Mouse (Mus musculus) liver, postnatal 0 days (tissue): ENCODE measurements around the gene Pced1b. TPM values are rescaled to one million over a fixed set of nuclear protein-coding genes. Genes with fewer than 3 reads are reported as not detected.

ENCODE experiments used
- ATAC-seq: fragments of 200-750 bp; cut with Nextera tagmentation; 2 replicates; pipeline ENCODE4 v1.8.0; 2017; ENCODE audit warnings: mild to moderate bottlenecking, moderate library complexity
- DNase-seq: peaks from one replicate; pipeline ENCODE4 v3.0.0-alpha.2; 2016
- H3K27ac ChIP-seq: fragments of 300-500 bp; sonication (generic); 2 replicates; pipeline ENCODE4 v1.5.1; 2014; ENCODE audit warnings: antibody characterized with exemption, moderate library complexity, mild to moderate bottlenecking, low read depth
- H3K27me3 ChIP-seq: fragments of 300-500 bp; sonication (generic); 2 replicates; pipeline ENCODE4 v1.6.1; 2014; ENCODE audit warnings: low read length, control low read depth, mixed read lengths; ENCODE audit not compliant: insufficient read depth
- H3K36me3 ChIP-seq: fragments of 300-500 bp; sonication (generic); replicated peaks from 2 replicates; pipeline ENCODE4 v1.6.1; 2014; ENCODE audit warnings: mild to moderate bottlenecking, control low read depth, low read length, moderate library complexity, mixed read lengths; ENCODE audit not compliant: insufficient read depth
- H3K4me1 ChIP-seq: fragments of 300-500 bp; sonication (generic); 2 replicates; pipeline ENCODE4 v1.6.1; 2014; ENCODE audit warnings: antibody characterized with exemption, mild to moderate bottlenecking, control low read depth; ENCODE audit not compliant: insufficient read depth
- H3K4me2 ChIP-seq: fragments of 300-500 bp; sonication (generic); 2 replicates; pipeline ENCODE4 v1.6.1; 2014; ENCODE audit warnings: low read depth, mild to moderate bottlenecking, low read length, moderate library complexity, mixed read lengths
- H3K4me3 ChIP-seq: fragments of 300-500 bp; sonication (generic); 2 replicates; pipeline ENCODE4 v1.5.1; 2014; ENCODE audit warnings: low read depth, low read length
- H3K9ac ChIP-seq: fragments of 300-500 bp; sonication (generic); replicated peaks from 2 replicates; pipeline ENCODE4 v1.6.1; 2014; ENCODE audit warnings: mild to moderate bottlenecking, moderate library complexity
- H3K9me3 ChIP-seq: fragments of 300-500 bp; sonication (generic); 2 replicates; pipeline ENCODE4 v1.6.1; 2016; ENCODE audit warnings: mild to moderate bottlenecking, control low read depth, low read length, mixed read lengths
- CTCF ChIP-seq: sonication (generic); IDR thresholded peaks from 2 replicates; pipeline ENCODE4 v1.5.1; 2016; ENCODE audit warnings: antibody characterized with exemption, low read depth
- EP300 ChIP-seq: IDR thresholded peaks from 2 replicates; pipeline ENCODE4 v1.6.1; 2016; ENCODE audit warnings: antibody characterized with exemption, low read depth, mild to moderate bottlenecking
- WGBS: fragments of 180-500 bp; shearing (Covaris S2); extraction: QIAGEN DNeasy Blood & Tissue Kit; methylation state at CpG from one replicate; pipeline ENCODE4 v1.1.7; 2014; ENCODE audit not compliant: insufficient replicate concordance; 5-methylcytosine and 5-hydroxymethylcytosine counted together
- polyA plus RNA-seq: library from polyadenylated mRNA; unstranded; fragments of >200 nt; fragmentation: Nextera tagmentation; extraction: Ambion mirVana; gene quantifications from 2 replicates; pipeline ENCODE4 v1.2.1, GENCODE M21; 2015

The Pced1b gene
- polyA plus RNA-seq, 1 experiment from 2014 or later = 2.8 TPM

DNA sequence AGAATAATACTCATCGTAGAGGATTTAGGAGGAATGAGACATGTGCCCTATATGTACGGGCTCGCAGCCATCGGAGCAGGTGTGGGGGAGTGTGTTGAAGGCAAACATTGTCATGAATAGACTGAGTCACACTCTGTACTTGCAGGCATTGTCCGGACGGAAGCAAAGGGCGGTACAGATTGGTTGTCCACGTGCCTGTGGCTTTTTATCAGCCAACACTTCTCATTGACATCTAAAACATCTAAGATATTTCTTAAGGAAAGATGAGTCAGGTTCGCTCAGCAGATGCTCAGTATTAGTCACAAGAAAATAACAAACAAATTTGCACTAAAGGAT is 68.5 kb downstream of the Pced1b start:
- 56% methylated on average over 9 of the region's 9 CpGs for WGBS
- no peak for DNase-seq
- Histone ChIP-seq H3K9ac (no peak overlapping the region), H3K4me1 (0 out of 2 replicates have a peak, but pooled peaks cover 2% of the 10 kb centered on the region), H3K4me2 (no peak overlapping the region), H3K27me3 (no peaks in the 10 kb centered on the region), H3K36me3 (no peaks in the 10 kb centered on the region), H3K27ac (no peak overlapping the region), H3K4me3 (no peak overlapping the region), H3K9me3 (no peaks in the 10 kb centered on the region)
- no peak for ATAC-seq
- no peak for TF ChIP-seq EP300
- TF ChIP-seq CTCF = no peak

- H3K4me1 ChIP-seq = no peaks in the 10 kb centered on the region
- no peak for DNase-seq
- no peaks in the 10 kb centered on the region for H3K36me3 ChIP-seq
- H3K27ac ChIP-seq = no peak overlapping the region
- H3K27me3 ChIP-seq = no peaks in the 10 kb centered on the region
- no peaks in the 10 kb centered on the region for H3K9me3 ChIP-seq
- WGBS = 84% methylated on average over 21 of the region's 21 CpGs
- no peak for TF ChIP-seq CTCF
- no peak for TF ChIP-seq EP300
- no peak overlapping the region for H3K4me3 ChIP-seq
- no peak overlapping the region for H3K9ac ChIP-seq
- ATAC-seq = no peak
- no peak overlapping the region for H3K4me2 ChIP-seq
Measured at GRCm38 (mm10) chr15:97318365-97319001, 71.6 kb downstream of the Pced1b start.

GRCm38 (mm10) chr15:97322821-97323220 is 75.9 kb downstream of the Pced1b start:
- Histone ChIP-seq H3K36me3 (no peaks in the 10 kb centered on the region), H3K4me1 (no peaks in the 10 kb centered on the region), H3K27ac (no peak overlapping the region), H3K9me3 (no peaks in the 10 kb centered on the region; the same call in 1 of the 2 replicates), H3K4me2 (no peak overlapping the region), H3K9ac (no peak overlapping the region), H3K4me3 (no peak overlapping the region), H3K27me3 (no peaks in the 10 kb centered on the region)
- ATAC-seq = no peak
- WGBS = 85% methylated on average over 5 of the region's 5 CpGs
- DNase-seq = no peak
- TF ChIP-seq EP300 (no peak), CTCF (no peak)

DNA sequence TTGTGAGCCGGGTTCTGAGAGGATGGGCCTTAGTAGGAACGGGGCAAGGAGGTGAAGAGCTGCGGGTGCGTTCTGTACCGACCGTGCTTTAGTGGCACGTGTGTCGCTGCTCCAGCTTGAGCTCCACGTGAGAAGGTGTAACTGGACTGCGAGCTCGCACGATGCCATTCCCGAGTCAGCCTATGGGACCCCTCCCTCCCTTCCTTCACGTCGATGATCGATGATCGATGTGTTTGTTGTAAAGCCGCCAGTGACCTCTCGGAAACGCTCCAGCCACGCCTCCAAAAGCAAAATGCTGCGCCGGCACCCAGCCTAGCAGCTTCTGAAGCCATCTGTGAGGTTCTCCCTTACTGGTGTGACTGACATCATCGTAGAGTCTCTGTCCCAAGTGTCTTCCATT is 76.6 kb downstream of the Pced1b start:
- no peaks in the 10 kb centered on the region for H3K36me3 ChIP-seq
- H3K4me2 ChIP-seq = no peak overlapping the region
- H3K27ac ChIP-seq = no peak overlapping the region
- H3K9me3 ChIP-seq = no peaks in the 10 kb centered on the region; the same call in 1 of the 2 replicates
- no peak overlapping the region for H3K4me3 ChIP-seq
- 65% methylated on average over 24 of the region's 24 CpGs for WGBS
- no peak for ATAC-seq
- TF ChIP-seq EP300 (no peak), CTCF (no peak)
- H3K9ac ChIP-seq = no peak overlapping the region
- H3K4me1 ChIP-seq = no peaks in the 10 kb centered on the region
- no peak for DNase-seq
- no peaks in the 10 kb centered on the region for H3K27me3 ChIP-seq

GRCm38 (mm10) chr15:97324311-97324710 is 77.4 kb downstream of the Pced1b start:
- ATAC-seq (no peak), DNase-seq (no peak)
- Histone ChIP-seq H3K4me2 (no peak overlapping the region), H3K4me1 (no peaks in the 10 kb centered on the region), H3K27ac (no peak overlapping the region), H3K9ac (no peak overlapping the region), H3K4me3 (no peak overlapping the region), H3K9me3 (no peaks in the 10 kb centered on the region; the same call in 1 of the 2 replicates), H3K27me3 (no peaks in the 10 kb centered on the region), H3K36me3 (no peaks in the 10 kb centered on the region)
- TF ChIP-seq CTCF (no peak), EP300 (no peak)
- 79% methylated on average over 9 of the region's 9 CpGs for WGBS

- 77% methylated on average over 18 of the region's 18 CpGs for WGBS
- Histone ChIP-seq H3K27me3 (no peaks in the 10 kb centered on the region), H3K9ac (no peak overlapping the region), H3K4me2 (no peak overlapping the region), H3K36me3 (no peaks in the 10 kb centered on the region), H3K9me3 (no peaks in the 10 kb centered on the region; the same call in 1 of the 2 replicates), H3K4me1 (no peaks in the 10 kb centered on the region), H3K4me3 (no peak overlapping the region), H3K27ac (no peak overlapping the region)
- DNase-seq = peak; percentile 82
- TF ChIP-seq CTCF = peak; percentile 96
- no peak for TF ChIP-seq EP300
- ATAC-seq = no peak
Measured at GRCm38 (mm10) chr15:97327500-97328081, 80.7 kb downstream of the Pced1b start.
